Mouse (Mus musculus) layer of hippocampus, adult 11-12 months (tissue): ENCODE data around the gene Rps27l.
A peak's percentile ranks its signal among the peaks of the same experiment; 100 is the strongest.
"Not testable (repeated sequence)": the region's sequence is repeated elsewhere in the genome, so short reads cannot be mapped to it uniquely, and the experiment has no call there.

Experiments used
- DNase-seq: peaks from one replicate; pipeline ENCODE4 v3.0.0; 2022; ENCODE audit warnings: low spot score

The Rps27l gene

DNA sequence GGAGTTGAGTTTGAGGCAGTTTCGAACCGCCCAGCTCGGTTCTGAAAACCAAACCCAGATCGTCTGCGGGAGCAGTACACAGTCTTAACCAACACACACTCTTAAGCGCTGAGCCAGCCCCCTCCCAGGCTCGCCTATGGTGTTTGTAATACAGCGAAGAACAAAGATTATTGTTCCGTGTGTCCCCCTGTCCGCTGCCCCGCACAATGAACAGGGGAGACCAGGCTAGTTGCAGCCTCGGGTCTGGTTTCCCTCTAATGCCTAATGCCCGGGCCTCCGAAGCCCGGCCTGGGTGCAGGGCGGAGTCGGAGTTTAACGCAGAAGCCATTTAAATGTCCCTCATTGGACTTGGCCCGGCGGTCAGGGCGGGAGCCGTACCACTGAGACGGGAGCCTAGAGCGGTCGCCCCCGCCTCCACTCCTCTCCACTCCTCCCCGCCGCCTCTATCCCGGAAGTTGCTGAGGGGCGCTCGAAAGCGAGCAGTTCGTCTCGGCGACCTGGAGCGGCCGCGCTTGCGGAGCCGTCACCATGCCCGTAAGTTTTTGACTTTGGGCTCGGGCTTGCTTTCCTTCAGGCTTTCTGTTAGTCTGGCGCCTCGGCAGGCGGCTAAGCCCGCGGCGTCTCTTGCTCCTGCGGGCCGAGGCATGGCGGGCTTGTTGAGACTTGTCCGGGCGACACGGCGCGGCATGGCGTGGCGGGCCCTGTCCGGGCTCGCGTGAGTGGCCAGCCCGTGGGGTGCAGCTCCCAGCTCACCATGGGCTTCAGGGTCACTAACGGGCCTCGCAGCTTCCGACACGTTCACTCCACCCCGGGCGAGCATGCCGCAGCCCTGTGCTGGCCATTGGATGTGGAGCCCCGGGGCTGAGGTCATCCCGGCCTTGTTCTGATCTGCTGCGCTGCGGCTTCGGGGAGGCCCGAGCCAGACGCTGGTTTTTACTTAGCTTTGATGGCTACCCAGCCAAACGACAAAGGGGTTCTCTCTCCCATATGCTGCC, at the start of gene Rps27l:
Gene Rps27l (plus strand): TSS at position 440 of the 995 bp plus-strand sequence.
- peak; percentile 93 for DNase-seq

GRCm38 (mm10) chr9:66896951-66897350, 48.9 kb upstream of the Rps27l start:
- DNase-seq: no peak

DNA sequence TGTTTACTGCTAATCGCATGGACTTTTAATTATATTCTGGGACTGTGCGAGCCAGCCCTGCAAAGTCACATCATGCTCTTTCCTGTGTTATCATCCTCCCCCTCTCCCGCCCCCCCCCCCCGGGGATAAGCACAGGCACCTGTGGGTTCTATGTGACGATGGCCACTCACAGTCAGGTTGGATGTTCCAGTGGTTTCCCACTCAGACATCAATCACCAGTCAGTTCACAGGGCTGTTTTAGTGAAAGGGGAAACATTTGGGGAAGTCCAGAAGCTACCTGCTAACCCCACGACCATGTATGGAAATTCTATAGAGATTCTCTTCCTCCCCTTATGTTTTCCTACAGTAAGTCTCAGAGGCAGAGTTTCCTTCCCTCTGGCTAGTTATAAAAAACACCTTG, 48.0 kb upstream of the Rps27l start:
- DNase-seq: no peak

DNA sequence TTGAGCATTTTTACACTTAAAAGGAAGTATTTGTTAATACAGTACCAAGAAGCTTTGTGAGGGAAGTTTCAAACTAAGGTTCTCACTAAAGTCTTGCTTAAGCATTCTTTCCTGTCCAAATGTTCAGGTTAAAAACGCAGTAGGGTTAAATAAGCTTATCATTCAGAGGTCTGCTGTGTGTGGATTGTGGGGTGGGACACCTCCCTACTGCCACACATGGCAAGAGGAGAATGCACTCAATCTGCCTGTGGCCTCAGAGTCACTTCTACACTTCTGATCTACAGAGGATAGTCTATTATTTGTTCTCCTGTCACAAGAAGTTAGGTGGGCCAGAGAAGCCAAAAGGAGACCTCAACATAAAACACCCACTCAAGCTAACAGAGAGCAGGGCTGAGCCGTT, 46.8 kb upstream of the Rps27l start:
- DNase-seq: no peak

DNA sequence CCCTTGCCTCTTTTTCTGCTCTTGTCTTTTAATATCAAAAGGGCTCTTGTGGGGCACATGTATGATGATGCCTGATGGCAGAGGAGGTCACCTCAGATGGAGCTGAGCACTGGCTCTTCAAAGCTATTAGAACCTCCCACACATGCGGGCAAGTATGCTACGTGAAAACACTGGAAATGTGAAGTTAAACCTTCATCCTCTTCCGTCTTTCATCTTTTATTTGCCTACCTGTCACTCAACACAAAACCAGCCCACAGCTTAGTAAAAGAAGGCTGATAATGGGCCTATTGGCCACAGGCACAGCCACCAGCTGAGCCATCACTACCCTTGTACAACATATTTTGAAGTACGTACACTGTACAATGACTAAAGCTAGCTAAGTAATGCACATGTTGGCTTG, 46.4 kb upstream of the Rps27l start:
- no peak for DNase-seq

DNA sequence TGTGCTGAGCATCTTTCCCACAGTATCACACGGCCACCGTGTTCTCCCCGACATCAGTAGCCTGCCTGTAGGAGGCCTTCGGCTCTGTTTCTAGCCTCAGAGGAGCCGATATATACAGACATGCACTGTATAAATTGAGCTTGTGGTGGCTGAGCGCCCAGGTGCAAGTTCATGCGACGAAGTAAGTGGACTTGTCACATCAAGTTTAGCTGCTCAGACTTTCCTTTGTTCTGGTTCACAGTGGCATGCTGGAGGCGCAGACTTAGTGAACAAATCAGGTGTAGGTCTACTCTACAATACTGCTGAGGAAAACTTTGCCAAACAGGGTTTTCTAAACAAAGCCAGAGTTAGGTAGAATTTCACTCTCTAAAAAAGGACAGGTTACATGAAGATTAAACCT, 39.9 kb upstream of the Rps27l start:
- DNase-seq: no peak

GRCm38 (mm10) chr9:66907126-66907525, 38.8 kb upstream of the Rps27l start:
- no peak for DNase-seq

GRCm38 (mm10) chr9:66907746-66908397, 38.0 kb upstream of the Rps27l start:
- no peak for DNase-seq

DNA sequence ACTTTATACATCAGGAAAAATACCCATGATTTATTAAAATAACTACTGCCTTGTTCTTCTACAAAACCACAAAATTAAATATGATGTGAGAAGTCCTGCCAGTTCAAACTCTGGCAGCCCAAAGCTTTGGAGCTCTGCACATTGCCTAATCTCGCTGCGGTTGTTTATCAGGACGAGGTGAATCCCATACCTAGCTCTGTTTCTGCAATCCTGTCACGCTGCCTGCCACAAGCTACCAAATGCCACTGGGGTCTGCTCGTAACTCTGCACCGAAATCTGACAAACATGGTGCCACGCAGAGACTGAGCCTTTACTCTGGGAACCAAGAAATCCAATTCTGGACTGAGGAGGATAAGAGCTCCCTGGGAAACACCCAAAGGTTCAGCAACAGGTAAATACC, 36.0 kb upstream of the Rps27l start:
- DNase-seq: no peak

- DNase-seq: no peak
Measured at GRCm38 (mm10) chr9:66910677-66911076, 35.2 kb upstream of the Rps27l start.

GRCm38 (mm10) chr9:66912304-66912703, 33.6 kb upstream of the Rps27l start:
- no peak for DNase-seq

- DNase-seq: not testable (repeated sequence)
Measured at GRCm38 (mm10) chr9:66913254-66913934, 32.5 kb upstream of the Rps27l start.

GRCm38 (mm10) chr9:66914540-66914939, 31.3 kb upstream of the Rps27l start:
- no peak for DNase-seq

- no peak for DNase-seq
Measured at GRCm38 (mm10) chr9:66915401-66915800, 30.5 kb upstream of the Rps27l start.

- no peak for DNase-seq
Measured at GRCm38 (mm10) chr9:66915869-66916785, 29.8 kb upstream of the Rps27l start.

GRCm38 (mm10) chr9:66917216-66917891, 28.5 kb upstream of the Rps27l start:
- no peak for DNase-seq

- no peak for DNase-seq
Measured at GRCm38 (mm10) chr9:66917892-66918255, 28.0 kb upstream of the Rps27l start.

- peak; percentile 36 for DNase-seq
Measured at GRCm38 (mm10) chr9:66918672-66919330, 27.1 kb upstream of the Rps27l start.

DNA sequence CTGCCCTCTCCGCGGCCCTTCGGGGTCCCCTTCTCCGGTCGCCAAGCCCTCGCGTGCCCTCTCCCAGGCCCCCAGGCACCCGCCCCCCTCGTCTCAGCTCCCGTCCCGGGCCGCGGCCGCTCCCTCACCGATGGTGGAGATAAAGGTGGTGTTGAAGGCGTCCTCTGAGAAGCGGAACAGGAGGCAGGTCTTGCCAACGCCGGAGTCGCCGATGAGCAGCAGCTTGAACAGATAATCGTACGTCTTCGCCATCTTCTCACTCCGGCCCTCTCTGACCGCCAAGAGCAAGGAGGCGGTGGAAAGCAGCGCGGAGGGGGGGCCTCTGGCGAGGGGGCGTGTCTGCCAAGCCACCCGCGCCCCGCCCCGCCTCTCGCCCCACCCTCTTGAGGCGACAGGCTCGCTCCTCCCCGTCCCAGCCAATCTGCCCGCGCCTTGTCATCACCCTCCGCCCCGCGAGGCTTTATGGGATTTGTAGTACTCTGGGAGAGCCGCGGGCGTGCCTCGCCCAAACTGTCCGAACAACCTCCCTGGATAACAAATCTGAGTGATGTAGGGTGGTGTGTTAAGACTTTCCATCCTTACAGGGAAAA, 26.4 kb upstream of the Rps27l start, which contains the start of gene Rab8b:
Gene Rab8b (minus strand): TSS at position 306 of the 590 bp plus-strand sequence.
- DNase-seq: peak; percentile 97

DNA sequence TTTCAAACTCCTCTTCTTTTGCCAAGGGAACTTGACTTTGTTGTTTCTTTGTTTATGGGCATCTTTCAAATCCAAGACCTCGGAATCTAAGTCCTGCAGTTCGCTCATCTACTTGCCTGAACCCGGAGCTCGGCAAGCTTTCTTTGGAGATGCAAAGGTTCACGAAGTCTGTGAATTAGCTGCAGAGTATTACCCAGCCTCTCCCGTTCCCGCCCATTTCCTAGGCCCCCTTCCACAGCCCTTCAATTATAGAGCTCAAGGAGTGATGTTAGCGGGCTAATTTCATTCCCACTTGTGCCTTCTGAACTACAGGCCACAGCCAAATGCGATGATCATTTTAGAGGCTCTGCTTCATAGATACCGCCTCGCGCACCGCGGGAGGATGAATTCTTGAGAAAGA, 25.9 kb upstream of the Rps27l start:
- no peak for DNase-seq
